Mouse (Mus musculus): Measurements from ENCODE around the gene Zfr2. TPM values are rescaled to one million over a fixed set of nuclear protein-coding genes. Genes with fewer than 3 reads are reported as not detected.
"Not testable (repeated sequence)": the region's sequence is repeated elsewhere in the genome, so short reads cannot be mapped to it uniquely, and the experiment has no call there.

Gene Zfr2
- polyA plus RNA-seq, 1 experiment from 2014 or later = 4.6 TPM

- DNase-seq (ENCODE audit: low spot score) = no peak
- 82% methylated on average over 6 of the region's 6 CpGs for WGBS
- Histone ChIP-seq H3K27ac (no peak overlapping the region), H3K4me2 (ENCODE audit: low read length) (no peak overlapping the region), H3K27me3 (ENCODE audit: insufficient read depth, low read length) (no peaks in the 10 kb centered on the region), H3K4me1 (replicated peaks; ENCODE audit: insufficient read depth, low read length) (no peaks in the 10 kb centered on the region), H3K4me3 (replicated peaks; ENCODE audit: low read depth, low read length) (no peak overlapping the region), H3K9me3 (replicated peaks; ENCODE audit: low read length) (no peaks in the 10 kb centered on the region), H3K36me3 (ENCODE audit: insufficient read depth, low read length) (no peaks in the 10 kb centered on the region), H3K9ac (ENCODE audit: low read depth, low read length) (no peak overlapping the region)
- TF ChIP-seq CTCF (IDR thresholded peaks at IDR 0.05; ENCODE audit: low read depth) = no peak
- ATAC-seq (replicated peaks; ENCODE audit: low FRiP score, low read depth) = no peak
These were observed 16.1 kb upstream of the Zfr2 start for GRCm38 (mm10) chr10:81216810-81217209.

DNA sequence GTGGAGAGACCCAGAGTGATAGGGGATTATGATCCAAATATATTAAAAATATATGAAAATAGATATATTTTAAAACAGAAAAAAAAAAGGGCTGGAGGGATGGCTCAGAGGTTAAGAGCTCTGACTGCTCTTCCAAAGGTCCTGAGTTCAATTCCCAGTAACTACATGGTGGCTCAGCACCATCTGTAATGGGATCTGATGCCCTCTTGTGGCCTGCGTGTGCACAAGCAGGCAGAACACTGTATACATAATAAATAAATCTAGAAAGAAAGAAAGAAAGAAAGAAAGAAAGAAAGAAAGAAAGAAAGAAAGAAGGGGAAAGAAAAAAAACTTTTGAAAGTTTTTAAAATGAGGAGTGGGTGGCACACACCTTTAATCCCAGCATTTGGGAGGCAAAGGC is 15.7 kb upstream of the Zfr2 start:
- H3K4me2 ChIP-seq (ENCODE audit: low read length); H3K4me1 ChIP-seq (replicated peaks; ENCODE audit: insufficient read depth, low read length); H3K27ac ChIP-seq; ATAC-seq (replicated peaks; ENCODE audit: low FRiP score, low read depth); H3K27me3 ChIP-seq (ENCODE audit: insufficient read depth, low read length); H3K4me3 ChIP-seq (replicated peaks; ENCODE audit: low read depth, low read length); H3K9ac ChIP-seq (ENCODE audit: low read depth, low read length); H3K36me3 ChIP-seq (ENCODE audit: insufficient read depth, low read length); H3K9me3 ChIP-seq (replicated peaks; ENCODE audit: low read length): not testable (repeated sequence)
- peak; percentile 67 for TF ChIP-seq CTCF (IDR thresholded peaks at IDR 0.05; ENCODE audit: low read depth)
- DNase-seq (ENCODE audit: low spot score) = peak; percentile 27
- 19% methylated on average over 1 of the region's 1 CpGs for WGBS

DNA sequence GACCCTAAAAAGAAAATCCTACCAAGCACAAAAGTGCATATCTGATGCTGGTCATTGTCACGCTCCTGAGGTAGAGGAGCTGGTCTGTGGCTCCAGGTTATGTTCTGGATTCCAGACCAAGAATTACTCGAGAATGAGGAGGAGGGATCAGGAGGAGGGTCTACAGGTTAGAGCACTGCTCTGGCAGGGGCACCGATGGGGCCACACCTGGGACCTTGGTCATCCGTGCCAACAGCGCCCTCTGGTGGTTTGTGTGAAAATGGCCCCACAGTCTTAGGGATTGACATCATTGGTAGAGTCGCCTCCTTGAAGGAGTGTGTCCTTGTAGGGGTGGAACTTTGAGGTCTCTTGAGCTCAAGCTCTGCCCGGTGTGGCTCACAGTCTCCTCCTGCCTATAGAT is 15.0 kb upstream of the Zfr2 start:
- Histone ChIP-seq H3K4me1 (replicated peaks; ENCODE audit: insufficient read depth, low read length) (no peaks in the 10 kb centered on the region), H3K27ac (no peak overlapping the region), H3K9ac (ENCODE audit: low read depth, low read length) (no peak overlapping the region), H3K9me3 (replicated peaks; ENCODE audit: low read length) (no peaks in the 10 kb centered on the region), H3K4me2 (ENCODE audit: low read length) (no peak overlapping the region), H3K27me3 (ENCODE audit: insufficient read depth, low read length) (no peaks in the 10 kb centered on the region), H3K4me3 (replicated peaks; ENCODE audit: low read depth, low read length) (no peak overlapping the region), H3K36me3 (ENCODE audit: insufficient read depth, low read length) (no peaks in the 10 kb centered on the region)
- WGBS = 34% methylated on average over 7 of the region's 7 CpGs
- DNase-seq (ENCODE audit: low spot score) = peak; percentile 62
- ATAC-seq (replicated peaks; ENCODE audit: low FRiP score, low read depth) = peak; percentile 79
- TF ChIP-seq CTCF (IDR thresholded peaks at IDR 0.05; ENCODE audit: low read depth) = peak; percentile 86

DNA sequence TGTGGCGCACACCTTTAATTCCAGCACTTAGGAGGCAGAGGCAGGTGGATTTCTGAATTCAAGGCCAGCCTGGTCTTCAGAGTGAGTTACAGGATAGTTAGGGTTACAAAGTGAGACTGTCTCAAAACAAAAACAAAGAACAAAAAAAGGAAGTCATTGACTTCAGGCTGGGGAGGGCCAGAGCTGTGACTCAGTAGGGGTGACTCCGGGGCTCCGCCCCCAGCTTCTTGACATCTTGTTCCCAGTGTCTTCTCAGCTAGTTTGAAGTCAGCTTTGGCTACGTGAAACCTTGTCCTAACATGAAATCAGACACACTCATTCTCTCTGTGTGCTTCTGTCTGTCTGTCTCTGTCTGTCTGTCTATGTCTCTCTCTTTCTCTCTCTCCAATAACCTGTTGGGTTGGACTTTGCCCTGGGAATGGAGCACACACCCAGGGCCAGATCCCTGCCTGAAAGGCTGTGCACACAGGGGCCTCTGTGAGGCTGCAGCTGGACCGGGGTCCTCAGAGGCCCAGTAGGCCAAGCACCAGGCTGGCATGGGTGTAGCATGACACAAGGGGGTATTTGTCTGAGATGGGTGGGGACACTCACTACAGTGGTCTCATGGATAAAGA is 11.4 kb upstream of the Zfr2 start:
- H3K4me1 ChIP-seq (replicated peaks; ENCODE audit: insufficient read depth, low read length) = no peaks in the 10 kb centered on the region
- no peak overlapping the region for H3K4me2 ChIP-seq (ENCODE audit: low read length)
- no peaks in the 10 kb centered on the region for H3K36me3 ChIP-seq (ENCODE audit: insufficient read depth, low read length)
- no peak overlapping the region for H3K27ac ChIP-seq
- no peaks in the 10 kb centered on the region for H3K9me3 ChIP-seq (replicated peaks; ENCODE audit: low read length)
- 86% methylated on average over 5 of the region's 5 CpGs for WGBS
- H3K27me3 ChIP-seq (ENCODE audit: insufficient read depth, low read length) = no peaks in the 10 kb centered on the region
- H3K9ac ChIP-seq (ENCODE audit: low read depth, low read length) = no peak overlapping the region
- DNase-seq (ENCODE audit: low spot score) (no peak), ATAC-seq (replicated peaks; ENCODE audit: low FRiP score, low read depth) (no peak)
- TF ChIP-seq CTCF (IDR thresholded peaks at IDR 0.05; ENCODE audit: low read depth) = no peak
- no peak overlapping the region for H3K4me3 ChIP-seq (replicated peaks; ENCODE audit: low read depth, low read length)

- ATAC-seq (replicated peaks; ENCODE audit: low FRiP score, low read depth); DNase-seq (ENCODE audit: low spot score); H3K4me2 ChIP-seq (ENCODE audit: low read length); H3K27ac ChIP-seq; H3K27me3 ChIP-seq (ENCODE audit: insufficient read depth, low read length); H3K4me3 ChIP-seq (replicated peaks; ENCODE audit: low read depth, low read length); H3K9me3 ChIP-seq (replicated peaks; ENCODE audit: low read length); H3K9ac ChIP-seq (ENCODE audit: low read depth, low read length); H3K36me3 ChIP-seq (ENCODE audit: insufficient read depth, low read length); H3K4me1 ChIP-seq (replicated peaks; ENCODE audit: insufficient read depth, low read length): not testable (repeated sequence)
- WGBS = 36% methylated on average over 2 of the region's 2 CpGs
These were observed 9.2 kb upstream of the Zfr2 start for GRCm38 (mm10) chr10:81223731-81224130.

DNA sequence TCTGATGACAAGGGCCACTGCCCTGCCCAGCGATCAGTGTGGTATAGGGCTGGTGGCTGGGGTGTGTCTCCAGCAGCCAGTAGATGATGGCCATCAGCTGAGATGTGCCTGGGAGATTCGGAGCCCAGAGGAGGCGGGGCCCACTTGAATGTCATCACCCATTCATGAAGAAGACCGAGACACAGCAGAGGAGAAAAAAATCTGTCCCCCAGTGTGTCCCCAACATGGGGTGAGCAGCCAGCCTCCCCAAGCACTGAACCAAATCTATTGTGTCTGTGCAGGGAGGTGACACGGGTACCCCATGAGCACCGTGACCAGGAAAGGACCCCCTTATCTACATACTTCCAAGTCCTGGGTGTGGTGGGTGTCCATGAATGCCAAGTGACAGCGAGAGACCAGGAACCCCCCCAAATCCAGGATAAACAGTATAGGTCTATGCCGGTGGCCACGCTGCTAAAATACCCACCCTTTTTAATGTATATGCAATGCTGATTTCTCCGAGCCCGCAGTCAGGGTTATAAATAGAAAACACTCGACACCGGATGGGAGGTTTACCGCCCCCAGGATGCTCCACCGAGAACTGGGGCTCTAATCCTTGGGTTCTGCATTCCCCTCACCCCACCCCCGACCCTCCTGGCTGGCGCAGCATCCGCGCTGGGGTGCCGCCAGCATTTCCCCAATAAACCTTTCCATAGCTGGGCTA is 3.1 kb upstream of the Zfr2 start:
- no peak for TF ChIP-seq CTCF (IDR thresholded peaks at IDR 0.05; ENCODE audit: low read depth)
- H3K9ac ChIP-seq (ENCODE audit: low read depth, low read length) = no peak overlapping the region
- no peak for ATAC-seq (replicated peaks; ENCODE audit: low FRiP score, low read depth)
- no peak overlapping the region for H3K27ac ChIP-seq
- no peak overlapping the region for H3K4me3 ChIP-seq (replicated peaks; ENCODE audit: low read depth, low read length)
- no peaks in the 10 kb centered on the region for H3K9me3 ChIP-seq (replicated peaks; ENCODE audit: low read length)
- no peak for DNase-seq (ENCODE audit: low spot score)
- H3K4me2 ChIP-seq (ENCODE audit: low read length) = peak overlapping the region; percentile 23
- 12% methylated on average over 20 of the region's 20 CpGs for WGBS
- H3K27me3 ChIP-seq (ENCODE audit: insufficient read depth, low read length) = peaks cover 15% of the 10 kb centered on the region
- no peaks in the 10 kb centered on the region; the same call in 1 of the 2 replicates for H3K4me1 ChIP-seq (replicated peaks; ENCODE audit: insufficient read depth, low read length)
- H3K36me3 ChIP-seq (ENCODE audit: insufficient read depth, low read length) = no peaks in the 10 kb centered on the region
